Mouse (Mus musculus) liver, postnatal 0 days (tissue): ENCODE measurements at regions not wholly inside any gene's neighbourhood (a gene's known extent, or its start where the extent isn't known, plus 50 kb on each side); places are given as distances from the start of the nearest gene placed in this dataset.

Experiments used
- CTCF ChIP-seq: sonication (generic); IDR thresholded peaks from 2 replicates; pipeline ENCODE4 v1.5.1; 2016; ENCODE audit warnings: antibody characterized with exemption, low read depth
- EP300 ChIP-seq: IDR thresholded peaks from 2 replicates; pipeline ENCODE4 v1.6.1; 2016; ENCODE audit warnings: antibody characterized with exemption, low read depth, mild to moderate bottlenecking

GRCm38 (mm10) chr3:41949404-41949803 is 207.0 kb downstream of the D3Ertd751e start:
- TF ChIP-seq CTCF (no peak), EP300 (no peak)
